Mouse (Mus musculus): ENCODE results near the gene Neurod4.
"Not testable (repeated sequence)": the region's sequence is repeated elsewhere in the genome, so short reads cannot be mapped to it uniquely, and the experiment has no call there.

GRCm38 (mm10) chr10:130298748-130299147, 18.7 kb upstream of the Neurod4 start:
- not testable (repeated sequence) for TF ChIP-seq GATA1 (IDR thresholded peaks at IDR 0.05; ENCODE audit: borderline replicate concordance, low read length); FLI1 (IDR thresholded peaks at IDR 0.05; ENCODE audit: low read length)

Data from megakaryocyte, embryonic 14.5 days (primary cell).